Mouse (Mus musculus) embryonic facial prominence, embryonic 14.5 days (tissue): ENCODE measurements around the gene Rhof. TPM values are rescaled to one million over a fixed set of nuclear protein-coding genes. Genes with fewer than 3 reads are reported as not detected.

Experiments used
- ATAC-seq: fragments of 200-750 bp; cut with Nextera tagmentation; 2 replicates; pipeline ENCODE4 v1.8.0; 2017; ENCODE audit warnings: low read depth, moderate number of reproducible peaks, moderate TSS enrichment
- DNase-seq: peaks from one replicate; pipeline ENCODE4 v3.0.0-alpha.2; 2015; ENCODE audit warnings: low spot score
- H3K27ac ChIP-seq: fragments of 300-500 bp; sonication (generic); replicated peaks from 2 replicates; pipeline ENCODE4 v1.5.1; 2014; ENCODE audit warnings: low read depth, mild to moderate bottlenecking, low read length, moderate library complexity
- H3K27me3 ChIP-seq: fragments of 300-500 bp; sonication (generic); replicated peaks from 2 replicates; pipeline ENCODE4 v1.6.1; 2014; ENCODE audit warnings: low read length; ENCODE audit not compliant: control insufficient read depth, insufficient read depth
- H3K36me3 ChIP-seq: fragments of 300-500 bp; sonication (generic); 2 replicates; pipeline ENCODE4 v1.6.1; 2014; ENCODE audit warnings: low read length, mixed read lengths; ENCODE audit not compliant: control insufficient read depth, insufficient read depth
- H3K4me1 ChIP-seq: fragments of 300-500 bp; sonication (generic); 2 replicates; pipeline ENCODE4 v1.6.1; 2014; ENCODE audit warnings: antibody characterized with exemption, low read length; ENCODE audit not compliant: control insufficient read depth, insufficient read depth
- H3K4me2 ChIP-seq: fragments of 300-500 bp; sonication (generic); 2 replicates; pipeline ENCODE4 v1.6.1; 2014; ENCODE audit warnings: low read depth, mild to moderate bottlenecking, low read length, moderate library complexity, mixed read lengths
- H3K4me3 ChIP-seq: fragments of 300-500 bp; sonication (generic); 2 replicates; pipeline ENCODE4 v1.5.1; 2014; ENCODE audit warnings: low read depth, mild to moderate bottlenecking, low read length
- H3K9ac ChIP-seq: fragments of 300-500 bp; sonication (generic); 2 replicates; pipeline ENCODE4 v1.6.1; 2014; ENCODE audit warnings: low read depth, mild to moderate bottlenecking, low read length, moderate library complexity, mixed read lengths
- H3K9me3 ChIP-seq: fragments of 300-500 bp; sonication (generic); 2 replicates; pipeline ENCODE4 v1.6.1; 2016; ENCODE audit warnings: low read length; ENCODE audit not compliant: control insufficient read depth
- WGBS: fragments of 180-500 bp; shearing (Covaris S2); extraction: QIAGEN DNeasy Blood & Tissue Kit; methylation state at CpG from one replicate; pipeline ENCODE4 v1.1.7; 2014; 5-methylcytosine and 5-hydroxymethylcytosine counted together
- polyA plus RNA-seq: library from polyadenylated mRNA; unstranded; fragments of >200 nt; fragmentation: Nextera tagmentation; extraction: Ambion mirVana; gene quantifications from 2 replicates; pipeline ENCODE4 v1.2.1, GENCODE M21; 2014

The Rhof gene
- polyA plus RNA-seq, 1 experiment from 2014 or later: 5.2 TPM

DNA sequence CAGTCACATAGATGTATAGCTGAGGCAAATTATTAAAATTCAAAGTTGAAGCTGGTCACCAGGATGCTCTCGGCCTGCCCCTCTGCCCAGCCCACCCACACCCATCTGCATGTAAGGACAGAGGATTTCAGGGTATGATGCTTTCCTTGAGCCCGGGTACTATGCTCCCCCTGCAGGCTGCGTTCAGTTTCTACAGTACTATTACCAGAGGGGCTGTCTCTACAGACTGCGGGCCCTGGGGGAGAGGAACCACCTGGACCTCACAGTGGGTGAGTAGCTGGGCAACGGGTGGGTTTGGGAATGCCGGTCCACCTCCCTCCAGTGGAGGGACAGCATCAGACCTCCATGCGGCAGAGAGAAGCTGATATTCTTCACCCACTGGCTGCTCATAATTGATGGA, 17.6 kb downstream of the Rhof start:
- H3K4me3 ChIP-seq: no peak overlapping the region
- no peak overlapping the region for H3K9ac ChIP-seq
- no peaks in the 10 kb centered on the region for H3K27me3 ChIP-seq
- no peaks in the 10 kb centered on the region for H3K9me3 ChIP-seq
- DNase-seq (no peak), ATAC-seq (no peak)
- H3K4me2 ChIP-seq: no peak overlapping the region
- H3K36me3 ChIP-seq: 0 out of 2 replicates have a peak, but pooled peaks cover 4% of the 10 kb centered on the region
- H3K27ac ChIP-seq: no peak overlapping the region
- peaks cover 1% of the 10 kb centered on the region; the same call in 1 of the 2 replicates for H3K4me1 ChIP-seq
- 41% methylated on average over 7 of the region's 7 CpGs for WGBS

- H3K9ac ChIP-seq: no peak overlapping the region
- no peak overlapping the region for H3K4me3 ChIP-seq
- WGBS: 69% methylated on average over 11 of the region's 11 CpGs
- no peaks in the 10 kb centered on the region for H3K27me3 ChIP-seq
- no peak for ATAC-seq
- H3K9me3 ChIP-seq: no peaks in the 10 kb centered on the region
- no peaks in the 10 kb centered on the region for H3K36me3 ChIP-seq
- H3K4me2 ChIP-seq: no peak overlapping the region
- H3K27ac ChIP-seq: no peak overlapping the region
- no peak for DNase-seq
- H3K4me1 ChIP-seq: peaks cover 7% of the 10 kb centered on the region; the same call in 1 of the 2 replicates
Observed at GRCm38 (mm10) chr5:123114109-123114508, 18.4 kb downstream of the Rhof start.

- Histone ChIP-seq H3K9me3 (no peaks in the 10 kb centered on the region), H3K9ac (0 out of 2 replicates have a peak overlapping the region, but pooled peaks have one; percentile 25), H3K4me3 (no peak overlapping the region), H3K4me1 (peaks cover 10% of the 10 kb centered on the region; the same call in 1 of the 2 replicates), H3K27me3 (no peaks in the 10 kb centered on the region), H3K36me3 (no peaks in the 10 kb centered on the region), H3K4me2 (no peak overlapping the region), H3K27ac (0 out of 2 replicates have a peak overlapping the region, but pooled peaks have one; percentile 23)
- no peak for ATAC-seq
- peak; percentile 68 for DNase-seq
- WGBS: 49% methylated on average over 13 of the region's 13 CpGs
Observed at GRCm38 (mm10) chr5:123110296-123110721, 22.2 kb downstream of the Rhof start.

DNA sequence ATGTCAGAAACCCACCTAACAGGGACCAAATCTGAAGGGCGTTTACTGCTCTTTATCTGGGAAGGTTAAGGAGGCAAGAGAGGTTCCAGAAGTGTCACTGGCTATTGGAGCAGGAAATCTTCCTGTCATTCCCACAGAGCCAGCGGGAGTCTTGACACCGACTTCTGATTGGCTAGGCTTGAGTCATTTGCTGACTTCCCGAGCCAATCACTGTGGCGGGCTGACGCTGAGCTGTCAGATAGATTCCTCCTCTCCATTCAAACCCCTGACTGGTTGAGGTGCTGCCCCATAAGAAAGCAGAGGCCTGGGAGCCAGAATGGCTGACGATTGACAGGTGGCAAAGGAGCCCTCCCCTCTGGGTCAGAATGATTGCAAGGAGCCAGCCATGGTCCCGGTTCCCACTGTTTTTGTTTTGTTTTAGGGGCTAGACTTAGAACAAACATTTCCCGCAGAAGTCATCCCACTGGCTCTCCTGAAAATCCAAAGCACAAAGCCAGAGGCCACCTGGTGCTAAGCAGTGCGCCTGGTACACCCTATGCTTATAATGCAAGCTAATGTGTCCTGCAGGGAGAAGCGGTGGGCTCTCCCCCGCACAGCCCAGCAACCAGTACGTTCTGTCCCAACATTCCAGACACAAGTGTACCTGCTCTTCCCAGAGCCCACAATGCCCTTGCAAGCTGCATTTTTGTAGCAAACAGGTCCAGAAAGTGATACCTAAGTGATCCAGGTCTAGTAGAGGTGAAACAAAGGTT, 22.9 kb downstream of the Rhof start:
- Histone ChIP-seq H3K4me1 (peaks cover 10% of the 10 kb centered on the region; the same call in 1 of the 2 replicates), H3K4me2 (peak overlapping the region; percentile 21), H3K9ac (no peak overlapping the region), H3K27me3 (no peaks in the 10 kb centered on the region), H3K9me3 (no peaks in the 10 kb centered on the region), H3K36me3 (no peaks in the 10 kb centered on the region), H3K4me3 (no peak overlapping the region), H3K27ac (no peak overlapping the region)
- 0 out of 2 replicates have a peak, but pooled peaks have one; percentile 51 for ATAC-seq
- 30% methylated on average over 13 of the region's 13 CpGs for WGBS
- DNase-seq: peak; percentile 66

DNA sequence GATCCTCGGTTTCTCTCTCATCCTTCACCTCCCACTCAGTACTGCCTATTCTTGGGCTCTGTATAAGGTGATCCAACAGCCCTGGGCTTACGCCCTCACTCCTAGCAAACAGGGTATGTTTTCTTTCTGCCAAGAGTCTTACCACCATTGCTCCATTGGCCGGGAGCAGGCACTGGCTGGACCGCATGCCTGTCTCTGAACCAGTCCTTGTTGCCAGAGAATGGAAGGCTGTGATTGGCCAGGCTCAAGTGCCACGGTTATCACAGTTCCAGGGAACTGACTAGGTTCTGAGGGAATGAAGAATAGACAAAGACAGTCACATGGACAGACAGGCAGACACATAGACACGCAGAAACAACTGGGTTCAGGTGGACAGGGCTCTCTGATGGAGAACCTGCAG, 27.7 kb downstream of the Rhof start:
- 78% methylated on average over 6 of the region's 6 CpGs for WGBS

GRCm38 (mm10) chr5:123103556-123103955, 28.9 kb downstream of the Rhof start:
- Histone ChIP-seq H3K27me3 (no peaks in the 10 kb centered on the region), H3K4me2 (no peak overlapping the region), H3K9ac (no peak overlapping the region), H3K4me1 (no peaks in the 10 kb centered on the region), H3K4me3 (no peak overlapping the region), H3K36me3 (peaks cover 12% of the 10 kb centered on the region), H3K27ac (no peak overlapping the region), H3K9me3 (no peaks in the 10 kb centered on the region)
- 59% methylated on average over 8 of the region's 8 CpGs for WGBS
- ATAC-seq (no peak), DNase-seq (no peak)

More for the DNA sequence above, 27.7 kb downstream of the Rhof start:
- H3K9ac ChIP-seq: no peak overlapping the region
- H3K9me3 ChIP-seq: no peaks in the 10 kb centered on the region
- DNase-seq (no peak), ATAC-seq (no peak)
- H3K27me3 ChIP-seq: no peaks in the 10 kb centered on the region
- H3K4me2 ChIP-seq: no peak overlapping the region
- H3K4me1 ChIP-seq: peaks cover 7% of the 10 kb centered on the region; the same call in 1 of the 2 replicates
- H3K4me3 ChIP-seq: no peak overlapping the region
- no peak overlapping the region for H3K27ac ChIP-seq
- peaks cover 5% of the 10 kb centered on the region for H3K36me3 ChIP-seq

GRCm38 (mm10) chr5:123102376-123102775, 30.1 kb downstream of the Rhof start:
- ATAC-seq (no peak), DNase-seq (no peak)
- Histone ChIP-seq H3K9ac (no peak overlapping the region), H3K4me1 (no peaks in the 10 kb centered on the region), H3K4me3 (no peak overlapping the region), H3K36me3 (peaks cover 12% of the 10 kb centered on the region), H3K4me2 (no peak overlapping the region), H3K27me3 (no peaks in the 10 kb centered on the region), H3K27ac (no peak overlapping the region), H3K9me3 (no peaks in the 10 kb centered on the region)
- WGBS: 62% methylated on average over 7 of the region's 7 CpGs

GRCm38 (mm10) chr5:123098487-123098886, 34.0 kb downstream of the Rhof start:
- Histone ChIP-seq H3K27me3 (no peaks in the 10 kb centered on the region), H3K9ac (no peak overlapping the region), H3K4me3 (no peak overlapping the region), H3K9me3 (no peaks in the 10 kb centered on the region), H3K4me2 (no peak overlapping the region), H3K36me3 (peaks cover 12% of the 10 kb centered on the region), H3K27ac (no peak overlapping the region), H3K4me1 (no peaks in the 10 kb centered on the region)
- ATAC-seq: no peak
- 71% methylated on average over 2 of the region's 2 CpGs for WGBS
- no peak for DNase-seq

DNA sequence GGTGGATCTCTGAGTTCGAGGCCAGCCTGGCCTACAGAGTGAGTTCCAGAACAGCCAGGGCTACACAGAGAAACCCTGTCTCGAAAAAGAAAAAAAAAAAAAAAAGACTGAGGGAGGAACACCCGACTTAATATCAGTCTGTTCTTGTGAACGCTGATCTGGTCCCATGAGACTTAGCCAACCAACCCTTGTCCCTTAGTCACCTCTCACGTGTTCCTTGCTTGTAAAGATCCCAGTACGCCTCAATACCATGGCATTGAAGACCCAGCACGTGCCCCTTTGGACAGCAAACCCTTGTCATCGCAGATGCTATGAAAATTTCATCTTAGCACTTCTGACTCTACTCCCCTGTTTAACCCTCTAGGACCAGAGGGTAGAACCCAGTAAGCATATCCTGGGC, 36.2 kb downstream of the Rhof start:
- Histone ChIP-seq H3K9me3 (no peaks in the 10 kb centered on the region), H3K9ac (no peak overlapping the region), H3K27me3 (no peaks in the 10 kb centered on the region), H3K36me3 (peaks cover 12% of the 10 kb centered on the region), H3K4me1 (no peaks in the 10 kb centered on the region), H3K27ac (no peak overlapping the region), H3K4me2 (no peak overlapping the region), H3K4me3 (no peak overlapping the region)
- 93% methylated on average over 8 of the region's 8 CpGs for WGBS
- DNase-seq (no peak), ATAC-seq (no peak)
